In the genomic region with DNA sequence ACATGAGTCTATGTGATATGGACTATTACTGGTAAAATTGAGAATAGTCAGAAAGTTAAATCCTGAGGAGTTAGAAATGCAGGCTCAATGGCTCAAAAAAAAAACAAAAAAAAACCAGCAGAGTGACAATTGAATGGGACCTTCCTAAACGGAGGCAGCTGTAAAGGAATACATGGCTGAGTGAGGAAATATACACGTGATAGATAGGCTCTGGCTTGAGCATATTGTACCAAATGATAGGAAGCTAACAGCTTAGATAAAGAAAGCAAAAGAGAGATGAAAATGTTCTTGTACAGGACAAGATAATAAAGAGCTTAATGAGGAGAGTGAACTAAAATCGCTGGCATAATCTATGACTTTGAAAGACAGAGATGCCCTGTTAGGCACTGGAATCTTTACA, we compare ENCODE assay signal across 19 mouse cellular contexts.
"Had no signal": no experiment of that assay in that cellular context is flagged by ENCODE, and none has a peak within 500 bp of the region (broad histone marks: within the 10 kb centered on the region; RNA-seq: fewer than 3 reads in every experiment).

No protein-coding gene starts in this region.

- ATAC-seq: midbrain, embryonic 16.5 days had no signal

- H3K9me3 ChIP-seq: midbrain, embryonic 10.5 days; midbrain, embryonic 12.5 days; neural tube, embryonic 13.5 days; neural tube, embryonic 15.5 days had no signal

- H3K4me2 ChIP-seq: lung, embryonic 14.5 days; midbrain, embryonic 12.5 days; neural tube, embryonic 13.5 days; neural tube, embryonic 15.5 days had no signal

- H3K27me3 ChIP-seq: midbrain, embryonic 12.5 days; neural tube, embryonic 13.5 days; neural tube, embryonic 15.5 days had no signal

- H3K9ac ChIP-seq: lung, embryonic 14.5 days; midbrain, embryonic 12.5 days; neural tube, embryonic 13.5 days; neural tube, embryonic 15.5 days had no signal

- DNase-seq: lung, adult 18-20 months; lung, postnatal 10 days; lung, postnatal 4 days; retina, postnatal 1 day; right cerebral cortex, adult 18-20 months; right cerebral cortex, postnatal 25 days; right cerebral cortex, postnatal 4 days; spleen, adult 18-20 months; thymus, adult 18-20 months; thymus, postnatal 14 days; thymus, postnatal 36 days had no signal

- H3K4me1 ChIP-seq: megakaryocyte, embryonic 14.5 days had no signal

- H3K27ac ChIP-seq: midbrain, embryonic 10.5 days; midbrain, embryonic 12.5 days; neural tube, embryonic 13.5 days; neural tube, embryonic 15.5 days had no signal

- H3K36me3 ChIP-seq: midbrain, embryonic 10.5 days; midbrain, embryonic 12.5 days; neural tube, embryonic 13.5 days; neural tube, embryonic 15.5 days had no signal

- H3K4me3 ChIP-seq: megakaryocyte, embryonic 14.5 days; midbrain, embryonic 10.5 days; midbrain, embryonic 12.5 days; myocyte; neural tube, embryonic 13.5 days; neural tube, embryonic 15.5 days had no signal
